Mouse (Mus musculus) thymus, adult 2 months (tissue): ENCODE results near the gene Dazap1.

Source experiments
- CTCF ChIP-seq: fragments of 200-500 bp; IDR thresholded peaks from 2 replicates; pipeline ENCODE4 v1.5.1; 2012; ENCODE audit warnings: mild to moderate bottlenecking, control low read depth, low read length, moderate library complexity, borderline replicate concordance; ENCODE audit not compliant: control insufficient read depth, poor library complexity, insufficient read depth; ENCODE audit errors: extremely low read depth
- POLR2A ChIP-seq: fragments of 200-500 bp; IDR thresholded peaks from 2 replicates; pipeline ENCODE4 v1.6.1; 2012; ENCODE audit warnings: mild to moderate bottlenecking, low read length, control low read depth, moderate library complexity; ENCODE audit not compliant: control insufficient read depth, poor library complexity, insufficient read depth; ENCODE audit errors: extremely low read depth

DNA sequence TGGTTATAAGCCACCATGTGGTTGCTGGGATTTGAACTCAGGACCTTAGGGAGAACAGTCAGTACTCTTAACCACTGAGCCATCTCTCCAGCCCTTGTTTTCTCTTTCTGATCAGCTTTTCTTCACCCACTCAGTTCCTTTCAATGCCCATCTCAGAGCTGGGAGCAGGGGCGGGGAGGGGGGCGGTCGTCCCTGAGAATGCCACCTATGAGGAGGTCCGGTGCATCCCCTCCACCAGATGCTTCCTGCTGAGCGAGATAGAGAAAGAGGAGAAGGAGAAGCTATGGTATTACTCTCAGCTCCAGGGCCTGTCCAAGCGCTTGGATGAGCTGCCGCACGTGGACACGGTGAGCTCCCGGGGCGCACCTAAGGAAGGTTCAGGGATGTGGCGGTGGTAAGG lies 43.2 kb downstream of the Dazap1 start:
- TF ChIP-seq POLR2A (no peak), CTCF (no peak)
